Mouse (Mus musculus) retina, postnatal 7 days (tissue): ENCODE data around the gene Olfr819.
"Not testable (repeated sequence)": the region's sequence is repeated elsewhere in the genome, so short reads cannot be mapped to it uniquely, and the experiment has no call there.

Experiments
- DNase-seq: peaks from one replicate; pipeline ENCODE4 v3.0.0-alpha.2; 2012; ENCODE audit warnings: low read depth, low spot score

Gene Olfr819

GRCm38 (mm10) chr10:129967166-129967565 lies at the start of gene Olfr819:
TSS of gene Olfr819 (minus strand) at chr10:129967266.
- not testable (repeated sequence) for DNase-seq

- no peak for DNase-seq
These were observed 45.3 kb upstream of the Olfr819 start, which contains the start of gene Olfr820 for GRCm38 (mm10) chr10:130012321-130012720. TSS of gene Olfr820 (plus strand) at chr10:130012621.

GRCm38 (mm10) chr10:130005366-130005765 lies 38.3 kb upstream of the Olfr819 start:
- DNase-seq, result not testable (repeated sequence)

- not testable (repeated sequence) for DNase-seq
These were observed 37.0 kb upstream of the Olfr819 start for GRCm38 (mm10) chr10:130004104-130004503.

GRCm38 (mm10) chr10:129984962-129985361 lies 17.9 kb upstream of the Olfr819 start, which contains the start of gene Gm10310:
TSS of gene Gm10310 (minus strand) at chr10:129985062.
- not testable (repeated sequence) for DNase-seq

GRCm38 (mm10) chr10:129981867-129982266 lies 14.8 kb upstream of the Olfr819 start:
- not testable (repeated sequence) for DNase-seq

- not testable (repeated sequence) for DNase-seq
These were observed 9.0 kb upstream of the Olfr819 start, which contains the start of gene Olfr247 for GRCm38 (mm10) chr10:129976040-129976439. TSS of gene Olfr247 (minus strand) at chr10:129976140.

GRCm38 (mm10) chr10:129972994-129973393 lies 5.9 kb upstream of the Olfr819 start:
- DNase-seq, result not testable (repeated sequence)

GRCm38 (mm10) chr10:129966232-129966631 lies 834 bp downstream of the Olfr819 start:
- DNase-seq, result not testable (repeated sequence)

- no peak for DNase-seq
These were observed 18.1 kb downstream of the Olfr819 start, which contains the start of gene Olfr818 for GRCm38 (mm10) chr10:129949000-129949399. TSS of gene Olfr818 (minus strand) at chr10:129949100.

GRCm38 (mm10) chr10:129915497-129915896 lies 51.6 kb downstream of the Olfr819 start, which contains the start of gene Olfr816:
TSS of gene Olfr816 (minus strand) at chr10:129915597.
- DNase-seq, result no peak
